22 mouse cellular contexts compared by ENCODE assay signal in genomic region chr12:70809957-70810356, GRCm38 (mm10).
"Had no signal": no experiment of that assay in that cellular context is flagged by ENCODE, and none has a peak within 500 bp of the region (broad histone marks: within the 10 kb centered on the region; RNA-seq: fewer than 3 reads in every experiment).

No protein-coding gene starts in this region.

- H3K27me3 ChIP-seq: limb, embryonic 13.5 days; liver, embryonic 15.5 days; lung, embryonic 15.5 days; stomach, embryonic 15.5 days had no signal

- H3K9ac ChIP-seq: limb, embryonic 13.5 days; liver, embryonic 12.5 days; liver, embryonic 15.5 days; lung, embryonic 15.5 days; stomach, embryonic 15.5 days had no signal

- H3K4me3 ChIP-seq: layer of hippocampus, adult 2 months; limb, embryonic 10.5 days; limb, embryonic 13.5 days; liver, embryonic 12.5 days; liver, embryonic 15.5 days; lung, embryonic 15.5 days; megakaryocyte, embryonic 14.5 days; stomach, embryonic 15.5 days had no signal

- H3K27ac ChIP-seq: kidney, postnatal 0 days; layer of hippocampus, adult 2 months; limb, embryonic 10.5 days; limb, embryonic 13.5 days; liver, embryonic 12.5 days; liver, embryonic 15.5 days; lung, embryonic 15.5 days; stomach, embryonic 15.5 days had no signal

- DNase-seq: kidney, adult 2 months; kidney, postnatal 25 days; layer of hippocampus, adult 9-11 months; liver; lung, adult 18-20 months; lung, postnatal 10 days; lung, postnatal 36 days; retina, postnatal 1 day; right cerebral cortex, postnatal 25 days; spleen, adult 18-20 months; thymus, postnatal 25 days had no signal

- H3K4me2 ChIP-seq: limb, embryonic 13.5 days; liver, embryonic 12.5 days; liver, embryonic 15.5 days; lung, embryonic 15.5 days; midbrain, embryonic 11.5 days; stomach, embryonic 15.5 days had no signal

- H3K4me1 ChIP-seq: liver, embryonic 15.5 days; megakaryocyte, embryonic 14.5 days had no signal

- H3K9me3 ChIP-seq: limb, embryonic 10.5 days; limb, embryonic 13.5 days; liver, embryonic 12.5 days; liver, embryonic 15.5 days; lung, embryonic 15.5 days; megakaryocyte, embryonic 14.5 days; stomach, embryonic 15.5 days had no signal

- H3K36me3 ChIP-seq: limb, embryonic 10.5 days; limb, embryonic 13.5 days; liver, embryonic 12.5 days; liver, embryonic 15.5 days; lung, embryonic 15.5 days; stomach, embryonic 15.5 days had no signal

- ATAC-seq: liver, embryonic 12.5 days; midbrain, embryonic 16.5 days had no signal
